Mouse (Mus musculus) olfactory bulb, adult 2 months (tissue): ENCODE measurements around the gene Rptor.

Experiments used
- CTCF ChIP-seq: fragments of 200-500 bp; IDR thresholded peaks from 2 replicates; pipeline ENCODE4 v1.5.1; 2012; ENCODE audit warnings: low read depth, mild to moderate bottlenecking, low read length, moderate library complexity; ENCODE audit not compliant: insufficient read depth
- POLR2A ChIP-seq: fragments of 200-500 bp; IDR thresholded peaks from 2 replicates; pipeline ENCODE4 v1.6.1; 2012; ENCODE audit warnings: mild to moderate bottlenecking, low read depth, low read length, moderate library complexity; ENCODE audit not compliant: insufficient read depth

- TF ChIP-seq POLR2A, result no peak
- TF ChIP-seq CTCF, result no peak
Observed at GRCm38 (mm10) chr11:119807431-119808031, 204.8 kb downstream of the Rptor start.
